Mouse (Mus musculus) retina, adult 2 months (tissue): ENCODE data around the gene Arih2.
A peak's percentile ranks its signal among the peaks of the same experiment; 100 is the strongest.

ENCODE experiments used
- DNase-seq: peaks from one replicate; pipeline ENCODE4 v3.0.0-alpha.2; 2012; ENCODE audit warnings: low read depth, low spot score

The Arih2 gene

DNA sequence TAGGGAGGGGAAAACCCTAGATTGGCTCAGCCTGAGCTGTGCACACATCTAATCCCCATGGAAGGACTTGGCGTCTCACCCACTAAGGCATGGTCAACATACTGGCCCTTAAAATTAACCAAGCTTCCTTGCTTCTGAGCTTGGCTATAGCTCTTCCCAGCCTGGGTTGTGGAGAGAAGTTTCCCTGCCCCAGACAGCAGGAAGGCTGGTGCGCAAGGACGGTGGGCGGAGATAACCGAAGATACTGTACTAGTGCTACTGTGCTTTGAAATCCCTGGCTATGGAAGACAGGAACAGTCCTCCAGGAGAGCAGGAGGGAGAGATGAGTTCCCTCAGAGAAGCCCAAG lies 69.9 kb downstream of the Arih2 start:
- DNase-seq = no peak

DNA sequence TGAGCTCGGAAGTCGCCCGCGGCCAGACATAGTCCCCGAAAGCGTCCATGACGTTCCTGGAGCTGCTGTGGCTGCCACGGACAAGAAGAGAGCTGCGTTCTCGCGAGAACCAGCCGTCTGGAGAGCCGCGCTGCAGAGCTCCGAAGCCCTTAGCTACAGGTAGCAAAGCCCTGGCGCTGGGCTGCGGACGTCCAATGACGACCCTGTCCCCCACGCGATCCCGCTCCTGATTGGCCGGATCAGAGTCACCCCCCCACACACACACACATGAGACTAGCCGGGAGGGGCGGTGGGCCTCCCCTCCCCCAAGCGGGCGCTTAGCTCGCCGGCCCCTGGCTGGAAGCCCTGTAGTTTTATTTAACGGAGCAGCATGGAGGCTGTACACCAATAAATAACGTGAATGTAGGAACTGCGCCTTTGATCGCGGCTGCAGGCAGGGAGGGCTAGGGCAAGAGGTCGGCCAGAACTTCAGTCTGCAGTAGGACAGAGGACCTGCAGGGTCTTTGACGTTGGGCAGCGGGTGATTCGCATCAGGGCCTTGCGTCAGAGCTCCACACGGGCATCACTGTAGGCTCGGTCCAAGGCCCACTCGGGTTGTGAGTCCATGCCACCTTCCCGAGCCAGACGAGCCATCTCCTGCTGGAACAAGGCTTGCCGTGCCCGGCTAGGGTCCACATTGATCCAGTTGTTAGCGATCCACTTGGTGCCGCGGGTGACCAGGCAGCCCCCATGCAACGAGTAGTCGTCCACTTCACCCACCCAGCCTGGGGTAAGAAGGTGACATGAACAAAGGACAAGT lies 70.4 kb downstream of the Arih2 start, which contains the start of gene Wdr6:
TSS of gene Wdr6 (minus strand) at position 195 of the 799 bp plus-strand sequence.
- DNase-seq = peak; percentile 93

- no peak for DNase-seq
These were observed 71.1 kb downstream of the Arih2 start for GRCm38 (mm10) chr9:108577934-108578544.

- no peak for DNase-seq
These were observed 72.2 kb downstream of the Arih2 start for GRCm38 (mm10) chr9:108577025-108577424.

DNA sequence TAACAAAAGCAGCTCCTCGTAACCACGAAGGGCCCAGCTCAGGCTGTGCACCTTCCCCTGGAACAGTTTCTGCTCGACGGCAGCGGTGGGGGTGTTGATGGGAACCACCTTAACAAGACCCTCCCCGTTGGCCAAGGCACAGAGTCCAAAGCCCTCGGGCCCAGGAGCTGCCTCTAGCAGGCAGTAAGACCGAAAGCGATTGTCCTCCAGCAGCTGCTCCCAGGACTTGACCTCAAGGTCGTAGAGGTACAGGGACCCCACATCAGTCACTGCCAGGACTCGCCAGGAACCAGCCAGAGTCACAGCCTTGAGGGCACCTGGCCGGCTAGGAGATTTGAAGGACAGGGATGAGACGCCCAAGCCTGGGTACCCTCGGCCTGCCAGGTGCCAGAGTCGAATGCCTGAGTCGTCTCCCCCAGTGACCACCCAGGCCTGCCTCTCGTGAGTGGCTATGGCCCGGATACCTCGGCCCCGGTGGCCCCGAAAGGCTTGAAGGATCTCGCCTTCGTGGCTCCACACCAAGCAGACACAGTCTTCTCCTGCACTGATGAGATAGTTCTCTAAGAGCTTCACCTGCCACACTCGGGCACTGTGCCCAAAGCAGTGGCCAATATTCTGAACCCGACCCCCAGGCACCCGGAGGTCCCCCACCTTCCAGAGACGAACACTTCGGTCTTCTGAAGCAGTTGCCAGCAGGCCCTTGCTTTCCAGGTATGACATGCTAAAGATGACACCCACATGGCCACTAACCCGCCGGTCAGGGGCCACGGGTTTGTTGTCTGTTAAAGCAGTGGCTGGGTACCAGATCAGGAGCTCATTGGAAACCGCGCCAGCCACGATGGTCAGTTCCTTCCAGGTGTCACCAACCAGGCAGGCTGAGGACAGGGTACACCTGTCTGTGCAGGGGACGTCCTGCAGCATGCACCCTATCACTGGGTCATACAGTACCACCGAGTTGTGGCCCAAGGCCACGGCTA lies 73.6 kb downstream of the Arih2 start:
- DNase-seq = no peak

DNA sequence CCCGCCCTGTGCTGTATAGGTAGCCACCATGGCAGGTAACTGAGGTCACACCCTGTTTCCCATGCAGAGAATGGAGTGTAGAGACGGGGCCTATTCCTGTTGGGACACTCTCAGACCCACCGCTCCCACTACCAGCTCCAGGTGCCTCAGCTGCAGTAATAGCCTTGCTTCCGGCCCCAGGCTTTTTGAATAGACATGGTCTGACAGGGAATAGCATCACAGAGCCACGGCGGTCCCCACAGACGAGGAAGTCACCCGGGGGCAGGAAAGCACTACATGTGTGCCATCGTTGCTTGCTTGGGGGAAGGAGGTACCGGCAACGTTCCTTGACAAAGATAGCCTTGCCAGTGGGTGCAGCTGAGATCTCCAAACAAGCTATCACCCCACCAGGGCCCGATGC lies 74.3 kb downstream of the Arih2 start:
- DNase-seq = no peak

GRCm38 (mm10) chr9:108573774-108574690 lies 75.2 kb downstream of the Arih2 start:
- no peak for DNase-seq

DNA sequence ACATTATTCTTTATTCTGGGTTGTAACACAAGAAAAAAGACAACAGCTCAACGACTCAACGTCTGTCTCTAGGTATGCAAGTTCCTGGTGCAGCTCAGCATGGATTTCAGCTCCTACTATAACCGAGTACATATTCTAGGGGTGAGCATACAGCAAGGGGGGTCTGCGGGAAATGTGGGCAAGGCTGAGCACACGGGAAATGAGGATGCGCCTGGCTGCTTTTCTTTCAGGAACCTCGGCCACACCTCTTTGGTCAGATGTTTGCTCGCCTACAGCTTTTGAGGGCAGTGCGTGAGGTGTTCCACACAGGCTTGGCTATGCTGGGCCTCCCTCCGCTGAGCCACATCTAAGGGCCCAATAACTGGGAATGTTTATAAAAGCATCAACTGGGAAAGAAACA lies 76.9 kb downstream of the Arih2 start:
- DNase-seq = no peak

DNA sequence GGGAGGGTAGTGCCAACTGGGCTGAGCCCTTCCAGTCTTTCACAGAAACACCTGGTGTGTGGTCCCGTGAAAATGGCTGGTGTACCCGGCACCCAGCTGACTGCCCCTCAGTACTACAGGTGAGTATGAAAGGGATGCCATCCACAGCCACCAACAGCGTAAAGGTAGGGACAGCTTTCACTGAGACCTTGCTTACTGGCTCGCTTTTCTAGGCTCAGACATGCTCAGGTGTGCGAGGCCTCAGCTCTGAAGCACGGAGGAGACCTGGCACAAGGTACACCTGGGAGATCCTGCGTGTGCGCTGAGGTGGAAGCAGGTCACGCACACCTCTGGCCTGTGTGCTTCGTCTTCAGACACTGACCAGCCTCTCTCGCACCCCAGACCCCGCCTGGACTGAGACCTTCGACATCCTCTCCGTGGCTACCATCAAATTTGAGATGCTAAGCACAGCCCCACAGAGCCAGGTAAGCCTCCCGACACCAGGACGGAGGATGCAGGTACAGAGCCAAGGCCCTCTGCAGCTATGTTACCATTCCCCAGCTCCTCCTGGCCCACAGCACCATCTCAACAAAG lies 77.7 kb downstream of the Arih2 start:
- DNase-seq = no peak

- no peak for DNase-seq
These were observed 78.8 kb downstream of the Arih2 start for GRCm38 (mm10) chr9:108570207-108570896.

DNA sequence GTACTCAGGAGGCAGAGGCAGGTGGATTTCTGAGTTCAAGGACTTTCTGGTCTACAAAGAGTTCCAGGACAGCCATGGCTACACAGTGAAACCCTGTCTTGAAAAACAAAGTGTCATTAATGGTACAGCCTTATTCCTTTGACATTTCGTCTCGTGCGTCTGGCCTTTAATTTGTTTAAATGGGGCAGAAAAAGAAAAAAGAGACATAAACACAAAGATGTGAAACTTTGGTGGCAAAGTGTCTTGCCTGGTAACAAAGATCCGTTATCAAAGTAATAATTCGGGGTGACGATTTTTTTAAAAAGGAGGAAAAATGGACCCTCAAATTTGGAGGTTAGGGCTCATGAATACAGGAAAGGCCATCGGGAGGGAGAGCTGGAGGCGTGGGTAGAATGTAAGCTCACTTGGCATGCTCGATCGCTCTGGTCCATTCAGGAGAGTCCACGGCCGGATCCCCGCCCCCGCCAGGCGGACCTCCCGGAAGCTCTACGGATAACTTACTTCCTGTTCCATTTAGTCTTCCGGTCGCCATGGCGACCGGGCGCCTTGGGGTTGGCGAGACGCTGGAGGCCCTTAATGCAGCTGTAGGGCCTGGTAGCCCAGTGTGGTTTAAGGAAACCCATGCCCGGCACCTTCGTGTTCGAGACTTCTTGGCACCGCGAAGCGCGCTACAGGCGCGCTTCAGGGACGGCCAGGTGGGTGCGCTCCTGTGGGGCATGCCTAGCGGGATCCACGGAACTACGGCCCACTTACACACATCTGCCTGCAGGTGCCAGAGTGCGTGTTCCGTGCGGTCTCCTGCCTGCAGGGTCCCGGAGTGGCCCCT lies 79.6 kb downstream of the Arih2 start, which contains the start of gene Dalrd3:
TSS of gene Dalrd3 (plus strand) at position 506 of the 826 bp plus-strand sequence.
- DNase-seq = peak; percentile 74

GRCm38 (mm10) chr9:108568511-108568921 lies 80.7 kb downstream of the Arih2 start:
- DNase-seq = no peak

- DNase-seq = peak; percentile 68
These were observed 81.2 kb downstream of the Arih2 start for GRCm38 (mm10) chr9:108567931-108568419.

- DNase-seq = peak; percentile 85
These were observed 82.1 kb downstream of the Arih2 start, which contains the start of gene Ndufaf3 for GRCm38 (mm10) chr9:108566815-108567776. Ndufaf3 (minus strand) TSS chr9:108567434.

- DNase-seq = no peak
These were observed 83.0 kb downstream of the Arih2 start for GRCm38 (mm10) chr9:108565881-108566814.

DNA sequence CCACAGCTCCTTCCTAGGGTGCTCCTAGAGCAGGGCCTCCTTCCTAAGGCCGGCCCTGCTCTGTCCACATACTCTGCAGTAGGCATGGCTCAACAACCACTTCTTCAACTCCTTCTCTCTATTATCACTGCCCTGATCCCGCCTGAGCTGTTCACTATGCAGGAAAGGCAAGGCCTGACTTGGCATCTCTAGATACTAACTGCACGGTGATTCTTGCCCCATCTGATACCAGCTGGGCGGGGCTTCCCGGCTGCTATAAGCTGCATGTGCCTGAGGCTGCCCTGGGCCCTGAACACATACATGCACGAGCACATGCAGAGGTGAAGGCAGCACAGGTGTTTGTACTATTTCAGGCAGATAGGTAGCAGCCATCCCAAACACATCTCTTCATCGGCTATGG lies 85.1 kb downstream of the Arih2 start:
- no peak for DNase-seq
